Mouse (Mus musculus) erythroblast, embryonic 14.5 days (primary cell): ENCODE results near the gene Aldh8a1. TPM values are rescaled to one million over a fixed set of nuclear protein-coding genes. Genes with fewer than 3 reads are reported as not detected.
"Not testable (repeated sequence)": the region's sequence is repeated elsewhere in the genome, so short reads cannot be mapped to it uniquely, and the experiment has no call there.

Experiments used
- H3K27me3 ChIP-seq: 2 replicates; pipeline ENCODE4 v1.6.1; 2012; ENCODE audit warnings: inconsistent platforms; ENCODE audit not compliant: control insufficient read depth
- H3K36me3 ChIP-seq: 2 replicates; pipeline ENCODE4 v1.6.1; 2012; ENCODE audit warnings: mild to moderate bottlenecking, inconsistent platforms; ENCODE audit not compliant: control insufficient read depth
- H3K4me1 ChIP-seq: 2 replicates; pipeline ENCODE4 v1.6.1; 2012; ENCODE audit warnings: inconsistent platforms; ENCODE audit not compliant: control insufficient read depth
- H3K4me3 ChIP-seq: replicated peaks from 2 replicates; pipeline ENCODE3; 2012; ENCODE audit warnings: moderate library complexity, mild to moderate bottlenecking, inconsistent platforms
- H3K9me3 ChIP-seq: 2 replicates; pipeline ENCODE4 v1.6.1; 2012; ENCODE audit warnings: low read length, inconsistent platforms, mixed read lengths; ENCODE audit not compliant: control insufficient read depth
- GATA1 ChIP-seq: IDR thresholded peaks from 2 replicates; pipeline ENCODE4 v1.6.1; 2012; ENCODE audit warnings: low read length, inconsistent platforms, mixed read lengths
- TAL1 ChIP-seq: IDR thresholded peaks from 3 replicates; pipeline ENCODE4 v1.6.1; 2012; ENCODE audit warnings: low read length, inconsistent platforms, mixed read lengths
- polyA plus RNA-seq: library from polyadenylated mRNA; stranded (reverse); fragments of >175 nt; gene quantifications from 2 replicates; pipeline ENCODE4 v1.2.3, GENCODE M21; 2012

Aldh8a1 gene
- polyA plus RNA-seq, 1 experiment, result not detected

DNA sequence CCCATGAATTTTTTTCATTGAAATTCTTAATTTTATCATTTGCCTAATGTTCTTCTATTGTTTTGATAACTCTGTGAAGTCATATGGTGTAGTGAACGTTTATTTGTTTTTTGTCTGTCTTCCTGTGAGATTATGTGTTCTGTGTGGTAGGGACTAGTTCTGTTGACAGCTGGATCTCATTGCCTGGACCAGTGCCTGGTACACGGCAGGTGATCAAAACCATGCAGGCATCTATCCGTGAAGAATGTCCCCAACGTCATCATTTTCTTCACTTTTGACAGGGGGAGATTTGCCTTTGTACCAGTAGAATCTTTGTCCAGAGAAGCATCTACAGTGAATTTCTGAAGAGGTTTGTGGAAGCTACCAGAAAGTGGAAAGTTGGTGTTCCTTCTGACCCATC is 14.2 kb downstream of the Aldh8a1 start:
- no peak overlapping the region for H3K4me3 ChIP-seq
- H3K9me3 ChIP-seq, result no peaks in the 10 kb centered on the region
- TF ChIP-seq TAL1 (no peak), GATA1 (no peak)
- H3K36me3 ChIP-seq, result peaks cover 3% of the 10 kb centered on the region; the same call in 1 of the 2 replicates
- peaks cover 3% of the 10 kb centered on the region; the same call in 1 of the 2 replicates for H3K27me3 ChIP-seq
- peaks cover 2% of the 10 kb centered on the region; the same call in 1 of the 2 replicates for H3K4me1 ChIP-seq

DNA sequence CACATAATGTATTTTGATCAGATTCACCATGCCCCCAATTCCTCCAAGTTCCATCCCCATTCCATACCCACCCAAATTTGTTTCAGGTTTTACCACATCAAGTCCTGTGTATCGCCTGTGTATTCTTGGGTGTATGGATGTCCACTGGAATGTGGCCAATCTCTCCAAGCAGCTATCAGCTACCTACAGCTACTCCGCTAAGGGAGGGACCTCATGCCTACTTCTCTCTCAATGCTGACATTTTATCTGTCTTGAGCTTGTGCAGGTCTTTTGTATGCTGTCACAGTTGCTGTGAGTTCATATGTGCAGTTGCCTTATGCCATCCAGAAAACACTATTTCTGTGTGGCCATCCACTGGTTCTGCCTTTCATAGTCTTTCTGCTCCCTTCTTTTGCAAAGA is 16.3 kb downstream of the Aldh8a1 start:
- H3K27me3 ChIP-seq, result peaks cover 3% of the 10 kb centered on the region; the same call in 1 of the 2 replicates
- TF ChIP-seq GATA1, result no peak
- no peak for TF ChIP-seq TAL1
- peaks cover 2% of the 10 kb centered on the region; the same call in 1 of the 2 replicates for H3K4me1 ChIP-seq
- H3K9me3 ChIP-seq, result no peaks in the 10 kb centered on the region
- no peak overlapping the region for H3K4me3 ChIP-seq
- H3K36me3 ChIP-seq, result no peaks in the 10 kb centered on the region; the same call in 1 of the 2 replicates

GRCm38 (mm10) chr10:21395426-21396139 is 18.5 kb downstream of the Aldh8a1 start:
- peaks cover 2% of the 10 kb centered on the region; the same call in 1 of the 2 replicates for H3K4me1 ChIP-seq
- no peaks in the 10 kb centered on the region; the same call in 1 of the 2 replicates for H3K36me3 ChIP-seq
- no peaks in the 10 kb centered on the region for H3K9me3 ChIP-seq
- peaks cover 3% of the 10 kb centered on the region; the same call in 1 of the 2 replicates for H3K27me3 ChIP-seq
- no peak for TF ChIP-seq TAL1
- no peak overlapping the region for H3K4me3 ChIP-seq

- not testable (repeated sequence) for H3K36me3 ChIP-seq, H3K9me3 ChIP-seq, H3K4me1 ChIP-seq, H3K27me3 ChIP-seq, H3K4me3 ChIP-seq
These were observed 21.9 kb downstream of the Aldh8a1 start for GRCm38 (mm10) chr10:21398873-21399425.

GRCm38 (mm10) chr10:21399622-21400021 is 22.5 kb downstream of the Aldh8a1 start:
- H3K4me1 ChIP-seq, result no peaks in the 10 kb centered on the region
- H3K36me3 ChIP-seq, result no peaks in the 10 kb centered on the region; the same call in 1 of the 2 replicates
- no peaks in the 10 kb centered on the region for H3K9me3 ChIP-seq
- H3K4me3 ChIP-seq, result no peak overlapping the region
- TF ChIP-seq TAL1 (no peak), GATA1 (no peak)
- peaks cover 3% of the 10 kb centered on the region; the same call in 1 of the 2 replicates for H3K27me3 ChIP-seq

DNA sequence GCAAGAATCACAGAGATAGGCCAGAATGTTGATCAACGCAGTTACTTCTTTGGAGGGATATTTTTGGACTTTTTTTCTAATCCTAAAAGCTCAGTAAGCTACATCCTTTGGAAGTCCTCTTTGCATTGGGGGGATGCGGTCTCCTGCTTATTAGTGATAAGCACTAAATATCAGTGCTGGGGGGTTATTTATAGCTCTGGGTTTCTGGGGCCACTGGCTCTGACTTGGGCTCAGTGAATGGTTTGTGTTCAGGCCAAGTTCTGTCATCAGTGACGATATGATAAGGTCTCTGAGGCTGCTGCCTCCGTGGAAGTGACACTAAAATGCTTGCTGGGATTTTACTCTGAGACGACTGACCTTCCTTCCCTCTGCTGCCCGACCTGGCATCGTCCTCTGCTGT is 22.9 kb downstream of the Aldh8a1 start:
- H3K4me1 ChIP-seq, result no peaks in the 10 kb centered on the region
- peaks cover 3% of the 10 kb centered on the region; the same call in 1 of the 2 replicates for H3K27me3 ChIP-seq
- H3K9me3 ChIP-seq, result no peaks in the 10 kb centered on the region
- no peak overlapping the region for H3K4me3 ChIP-seq
- H3K36me3 ChIP-seq, result no peaks in the 10 kb centered on the region; the same call in 1 of the 2 replicates
- TF ChIP-seq TAL1 (no peak), GATA1 (no peak)

DNA sequence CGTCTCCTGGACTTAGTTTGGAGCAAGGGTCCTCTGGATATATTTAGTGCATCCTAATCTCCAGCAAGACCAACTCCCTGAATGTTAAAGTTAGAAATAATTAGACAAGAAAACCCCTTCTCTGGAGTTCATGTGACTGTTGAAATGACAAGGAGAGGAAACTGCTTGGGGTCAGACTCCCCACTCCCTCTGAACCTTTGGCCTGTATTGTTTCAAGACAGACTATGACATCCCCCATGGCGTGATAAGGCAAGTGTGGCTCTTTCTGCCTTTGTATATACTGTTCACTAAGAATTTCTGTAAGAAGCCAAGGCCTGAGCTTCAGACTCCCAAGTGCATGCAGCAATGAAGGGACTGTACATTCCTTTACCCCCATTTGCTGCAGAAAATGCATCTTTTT is 23.4 kb downstream of the Aldh8a1 start:
- no peaks in the 10 kb centered on the region for H3K4me1 ChIP-seq
- H3K36me3 ChIP-seq, result no peaks in the 10 kb centered on the region; the same call in 1 of the 2 replicates
- no peak overlapping the region for H3K4me3 ChIP-seq
- TF ChIP-seq GATA1 (no peak), TAL1 (no peak)
- no peaks in the 10 kb centered on the region for H3K9me3 ChIP-seq
- peaks cover 1% of the 10 kb centered on the region; the same call in 1 of the 2 replicates for H3K27me3 ChIP-seq

DNA sequence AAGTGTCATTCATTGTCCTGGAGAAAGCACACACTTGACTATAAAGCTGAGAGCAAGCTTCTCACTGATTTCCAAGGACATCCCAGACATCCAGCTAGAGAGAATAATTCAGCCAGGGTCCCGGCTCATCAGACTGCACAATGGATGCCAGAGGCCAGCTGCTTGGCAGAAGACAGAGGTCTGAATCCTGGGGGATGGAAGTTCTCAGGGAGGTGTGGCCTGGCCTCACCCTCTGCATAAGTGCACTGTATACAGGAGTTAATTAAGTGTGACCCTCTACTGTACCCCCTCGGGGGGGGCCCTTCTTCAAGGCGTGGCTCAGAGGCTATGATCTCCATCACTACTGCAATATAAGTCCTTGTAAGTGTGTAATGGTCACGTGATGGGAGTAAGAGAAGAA is 24.2 kb downstream of the Aldh8a1 start:
- H3K4me3 ChIP-seq, result no peak overlapping the region
- no peaks in the 10 kb centered on the region for H3K36me3 ChIP-seq
- no peaks in the 10 kb centered on the region for H3K4me1 ChIP-seq
- TF ChIP-seq TAL1 (no peak), GATA1 (no peak)
- H3K27me3 ChIP-seq, result no peaks in the 10 kb centered on the region; the same call in 1 of the 2 replicates
- H3K9me3 ChIP-seq, result no peaks in the 10 kb centered on the region

- H3K9me3 ChIP-seq, result no peaks in the 10 kb centered on the region
- TF ChIP-seq TAL1 (no peak), GATA1 (no peak)
- no peaks in the 10 kb centered on the region for H3K36me3 ChIP-seq
These were observed 27.7 kb downstream of the Aldh8a1 start for GRCm38 (mm10) chr10:21404822-21405221.

More at GRCm38 (mm10) chr10:21404822-21405221, 27.7 kb downstream of the Aldh8a1 start:
- no peaks in the 10 kb centered on the region for H3K27me3 ChIP-seq
- no peaks in the 10 kb centered on the region for H3K4me1 ChIP-seq
- no peak overlapping the region for H3K4me3 ChIP-seq
